Mouse (Mus musculus): Measurements from ENCODE around the gene Bend4.

Gene Bend4

GRCm38 (mm10) chr5:67427443-67428360 lies at the start of gene Bend4:
Gene Bend4, minus strand, starts transcription at chr5:67428310.
- no peak for DNase-seq (ENCODE audit: extremely low read depth, insufficient read length, low spot score)

DNA sequence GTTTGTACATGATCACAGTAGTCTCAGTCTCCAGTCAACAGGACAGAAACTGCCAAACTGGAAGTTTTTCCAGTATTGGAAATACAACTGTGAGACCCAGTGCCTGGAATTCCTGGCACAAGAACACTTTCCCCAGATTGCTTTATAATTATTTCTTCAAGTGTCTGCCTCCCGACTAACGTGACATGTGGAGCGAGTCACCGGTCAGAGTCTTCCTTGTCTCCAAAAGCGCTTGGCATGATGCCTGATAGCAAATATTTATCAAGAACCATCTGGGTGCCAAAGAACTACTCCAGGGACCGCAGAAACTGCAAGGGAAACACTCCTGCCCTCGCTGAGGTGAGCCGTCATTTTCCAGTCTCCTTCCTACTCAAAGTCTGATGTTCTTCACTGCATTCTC lies 45.6 kb upstream of the Bend4 start:
- no peak for DNase-seq (ENCODE audit: extremely low read depth, insufficient read length, low spot score)

DNA sequence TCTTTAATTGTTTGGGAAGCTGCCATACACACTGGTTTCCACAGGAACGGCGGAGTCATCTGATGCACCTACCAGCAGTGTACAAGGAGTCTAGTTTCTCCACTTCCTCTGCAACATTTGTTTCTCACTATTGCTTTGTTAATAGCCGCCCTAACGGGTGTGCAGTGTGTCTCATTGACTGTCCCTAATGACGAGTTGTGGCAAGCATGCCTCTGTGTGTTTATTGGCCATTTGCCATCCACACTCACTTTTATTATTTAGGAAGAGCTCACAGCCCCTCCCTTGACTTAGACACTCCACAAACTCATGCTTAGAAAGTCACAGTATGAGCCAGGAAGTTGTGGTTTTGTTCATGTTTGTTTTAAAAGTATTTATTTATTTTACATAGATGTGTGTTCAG lies 45.0 kb upstream of the Bend4 start:
- DNase-seq (ENCODE audit: extremely low read depth, insufficient read length, low spot score) = no peak

GRCm38 (mm10) chr5:67466866-67467530 lies 38.9 kb upstream of the Bend4 start:
- no peak for DNase-seq (ENCODE audit: extremely low read depth, insufficient read length, low spot score)

- no peak for DNase-seq (ENCODE audit: extremely low read depth, insufficient read length, low spot score)
Measured at GRCm38 (mm10) chr5:67464899-67465298, 36.8 kb upstream of the Bend4 start.

- no peak for DNase-seq (ENCODE audit: extremely low read depth, insufficient read length, low spot score)
Measured at GRCm38 (mm10) chr5:67463636-67464035, 35.5 kb upstream of the Bend4 start.

GRCm38 (mm10) chr5:67462331-67462730 lies 34.2 kb upstream of the Bend4 start:
- DNase-seq (ENCODE audit: extremely low read depth, insufficient read length, low spot score) = no peak

GRCm38 (mm10) chr5:67456841-67457240 lies 28.7 kb upstream of the Bend4 start:
- no peak for DNase-seq (ENCODE audit: extremely low read depth, insufficient read length, low spot score)

GRCm38 (mm10) chr5:67454282-67454681 lies 26.2 kb upstream of the Bend4 start:
- DNase-seq (ENCODE audit: extremely low read depth, insufficient read length, low spot score) = no peak

- DNase-seq (ENCODE audit: extremely low read depth, insufficient read length, low spot score) = no peak
Measured at GRCm38 (mm10) chr5:67449957-67450630, 22.0 kb upstream of the Bend4 start.

DNA sequence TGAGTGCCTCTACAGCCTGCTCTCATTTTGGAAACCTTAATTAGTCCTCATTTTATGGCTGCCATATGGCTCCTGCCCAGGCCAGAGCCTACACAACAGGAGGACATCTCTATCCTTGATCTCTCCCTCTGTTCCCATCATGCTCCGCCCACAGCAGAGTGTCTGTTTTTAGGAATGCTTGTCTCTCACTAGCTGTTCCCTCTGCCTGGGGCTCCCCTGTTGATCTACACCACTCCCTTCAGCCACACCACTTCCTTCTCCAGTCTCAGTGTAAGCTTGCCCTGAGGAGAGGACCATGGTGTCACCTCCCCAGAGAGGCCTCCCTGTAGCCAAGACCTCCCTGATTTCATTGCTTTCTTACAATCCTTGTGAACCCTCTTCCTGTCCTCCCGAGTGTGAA lies 18.4 kb upstream of the Bend4 start:
- no peak for DNase-seq (ENCODE audit: extremely low read depth, insufficient read length, low spot score)

GRCm38 (mm10) chr5:67444217-67445050 lies 16.3 kb upstream of the Bend4 start:
- no peak for DNase-seq (ENCODE audit: extremely low read depth, insufficient read length, low spot score)

- no peak for DNase-seq (ENCODE audit: extremely low read depth, insufficient read length, low spot score)
Measured at GRCm38 (mm10) chr5:67442813-67443450, 14.8 kb upstream of the Bend4 start.

GRCm38 (mm10) chr5:67440563-67440962 lies 12.5 kb upstream of the Bend4 start:
- DNase-seq (ENCODE audit: extremely low read depth, insufficient read length, low spot score) = no peak

DNA sequence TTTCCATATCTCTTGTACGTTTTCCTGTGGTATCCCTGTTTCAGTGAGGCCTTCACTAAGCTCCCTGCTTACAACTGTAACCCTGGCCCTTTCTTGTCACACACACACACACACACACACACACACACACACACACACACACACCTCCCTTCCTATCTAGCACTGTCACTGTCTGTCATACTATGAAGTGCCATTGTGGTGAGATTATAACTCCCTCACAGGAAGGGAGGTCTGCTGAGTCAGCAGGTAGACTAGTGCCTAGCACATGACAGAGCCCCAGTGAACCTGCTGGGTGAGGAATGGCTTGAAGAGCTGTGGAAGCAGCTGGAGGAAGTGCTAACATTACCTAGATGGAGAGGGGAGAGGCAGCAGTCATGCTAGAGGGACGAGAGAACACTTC lies 9.3 kb upstream of the Bend4 start:
- DNase-seq (ENCODE audit: extremely low read depth, insufficient read length, low spot score) = no peak

- DNase-seq (ENCODE audit: extremely low read depth, insufficient read length, low spot score) = no peak
Measured at GRCm38 (mm10) chr5:67426478-67427442, 1.4 kb downstream of the Bend4 start.

GRCm38 (mm10) chr5:67426011-67426410 lies 2.1 kb downstream of the Bend4 start:
- DNase-seq (ENCODE audit: extremely low read depth, insufficient read length, low spot score) = no peak

GRCm38 (mm10) chr5:67424636-67425035 lies 3.5 kb downstream of the Bend4 start:
- no peak for DNase-seq (ENCODE audit: extremely low read depth, insufficient read length, low spot score)

- DNase-seq (ENCODE audit: extremely low read depth, insufficient read length, low spot score) = no peak
Measured at GRCm38 (mm10) chr5:67423963-67424362, 4.1 kb downstream of the Bend4 start.

Data from 3134 (cell line).